Mouse (Mus musculus): ENCODE measurements around the gene Vmn2r8. TPM values are rescaled to one million over a fixed set of nuclear protein-coding genes. Genes with fewer than 3 reads are reported as not detected.
"Not testable (repeated sequence)": the region's sequence is repeated elsewhere in the genome, so short reads cannot be mapped to it uniquely, and the experiment has no call there.

The Vmn2r8 gene
- polyA plus RNA-seq, 1 experiment from 2014 or later: not detected

DNA sequence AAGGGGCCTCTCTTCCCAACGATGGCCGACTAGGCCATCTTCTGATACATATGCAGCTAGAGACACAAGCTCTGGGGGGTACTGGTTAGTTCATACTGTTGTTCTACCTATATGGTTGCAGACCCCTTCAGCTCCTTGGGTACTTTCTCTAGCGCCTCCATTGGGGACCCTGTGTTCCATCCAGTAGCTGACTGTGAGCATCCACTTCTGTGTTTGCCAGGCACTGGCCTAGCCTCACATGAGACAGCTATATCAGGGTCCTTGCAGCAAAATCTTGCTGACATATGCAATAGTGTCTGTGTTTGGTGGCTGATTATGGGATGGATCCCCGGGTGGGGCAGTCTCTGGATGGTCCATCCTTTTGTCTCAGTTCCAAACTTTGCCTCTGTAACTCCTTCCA lies 57.4 kb downstream of the Vmn2r8 start:
- H3K4me2 ChIP-seq: peak overlapping the region; percentile 58; the same call in 1 of the 2 replicates
- 67% methylated on average over 4 of the region's 4 CpGs for WGBS (ENCODE audit: insufficient replicate concordance)
- peak; percentile 39; the same call in 1 of the 2 replicates for ATAC-seq (ENCODE audit: insufficient read depth)
- peak overlapping the region; percentile 76 for H3K27ac ChIP-seq (replicated peaks)
- not testable (repeated sequence) for H3K27me3 ChIP-seq; H3K9me3 ChIP-seq (replicated peaks); H3K36me3 ChIP-seq (replicated peaks); H3K9ac ChIP-seq; H3K4me3 ChIP-seq (replicated peaks)
- peaks cover 29% of the 10 kb centered on the region for H3K4me1 ChIP-seq (replicated peaks)

DNA sequence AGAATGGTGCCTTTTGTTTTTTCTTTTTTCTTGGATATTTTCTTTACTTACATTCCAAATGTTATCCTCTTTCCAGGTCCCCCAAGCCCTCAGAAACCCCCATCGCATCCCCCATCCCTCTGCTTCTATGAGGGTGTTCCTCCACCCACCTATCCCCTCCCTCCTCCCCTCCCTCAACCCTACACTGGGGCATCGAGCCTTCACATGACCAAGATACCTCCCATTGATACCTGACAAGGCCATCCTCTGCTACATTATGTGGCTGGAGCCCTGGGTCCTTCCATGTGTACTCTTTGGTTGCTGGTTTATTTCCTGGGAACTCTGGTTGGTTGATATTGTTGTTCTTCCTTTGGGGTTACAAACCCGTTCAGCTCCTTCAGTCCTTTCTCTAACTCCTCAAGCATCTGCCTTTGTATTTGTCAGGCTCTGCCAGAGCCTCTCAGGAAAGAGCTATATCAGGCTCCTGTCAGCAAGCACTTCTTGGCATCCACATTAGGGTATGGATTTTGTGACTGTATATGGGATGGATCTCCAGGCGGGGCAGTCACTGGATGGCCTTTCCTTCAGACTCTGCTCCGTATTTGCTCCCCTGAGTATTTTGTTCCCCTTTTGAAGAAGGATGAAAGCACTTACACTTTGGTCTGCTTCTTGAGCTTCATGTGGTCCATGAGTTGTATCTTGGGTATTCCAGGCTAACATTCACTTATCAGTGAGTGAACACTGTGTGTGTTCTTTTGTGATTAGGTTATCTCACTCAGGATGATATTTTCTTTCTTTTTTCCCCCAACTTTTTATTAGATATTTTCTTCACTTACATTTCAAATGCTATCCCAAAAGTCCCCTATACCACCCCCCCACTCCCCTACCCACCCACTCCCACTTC lies 58.1 kb downstream of the Vmn2r8 start:
- H3K4me3 ChIP-seq (replicated peaks): peak overlapping the region; percentile 27
- H3K9me3 ChIP-seq (replicated peaks): no peaks in the 10 kb centered on the region
- H3K27me3 ChIP-seq: no peaks in the 10 kb centered on the region
- WGBS (ENCODE audit: insufficient replicate concordance): 49% methylated on average over 5 of the region's 5 CpGs
- H3K4me2 ChIP-seq: peak overlapping the region; percentile 58
- peak; percentile 96 for ATAC-seq (ENCODE audit: insufficient read depth)
- peaks cover 29% of the 10 kb centered on the region for H3K4me1 ChIP-seq (replicated peaks)
- no peak overlapping the region for H3K9ac ChIP-seq
- H3K36me3 ChIP-seq (replicated peaks): no peaks in the 10 kb centered on the region
- H3K27ac ChIP-seq (replicated peaks): peak overlapping the region; percentile 76

DNA sequence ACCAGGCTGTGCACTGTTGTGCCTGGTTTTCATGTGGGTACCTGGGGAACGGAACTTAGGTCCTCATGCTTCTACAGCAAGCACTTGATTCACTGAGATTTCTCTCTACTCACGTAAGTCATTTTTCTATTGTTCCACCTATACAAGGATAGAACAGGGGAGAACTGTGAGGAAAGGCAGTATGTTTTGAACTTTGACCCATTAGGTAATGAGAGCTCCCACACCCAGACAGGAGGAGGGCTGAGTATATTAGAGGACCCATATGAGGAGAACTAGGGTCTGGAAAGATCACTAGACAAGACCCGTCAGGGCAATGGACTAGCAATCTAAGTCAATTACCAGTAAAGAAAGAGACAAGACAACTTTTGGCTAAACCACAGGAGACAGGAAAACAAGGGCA lies 64.0 kb downstream of the Vmn2r8 start:
- ATAC-seq (ENCODE audit: insufficient read depth): no peak
- 56% methylated on average over 3 of the region's 3 CpGs for WGBS (ENCODE audit: insufficient replicate concordance)
- H3K27ac ChIP-seq (replicated peaks): no peak overlapping the region
- H3K9ac ChIP-seq: no peak overlapping the region
- H3K4me2 ChIP-seq: no peak overlapping the region
- H3K4me1 ChIP-seq (replicated peaks): peaks cover 8% of the 10 kb centered on the region
- H3K36me3 ChIP-seq (replicated peaks): no peaks in the 10 kb centered on the region
- H3K27me3 ChIP-seq: 0 out of 2 replicates have a peak, but pooled peaks cover 3% of the 10 kb centered on the region
- H3K4me3 ChIP-seq (replicated peaks): no peak overlapping the region
- H3K9me3 ChIP-seq (replicated peaks): no peaks in the 10 kb centered on the region

DNA sequence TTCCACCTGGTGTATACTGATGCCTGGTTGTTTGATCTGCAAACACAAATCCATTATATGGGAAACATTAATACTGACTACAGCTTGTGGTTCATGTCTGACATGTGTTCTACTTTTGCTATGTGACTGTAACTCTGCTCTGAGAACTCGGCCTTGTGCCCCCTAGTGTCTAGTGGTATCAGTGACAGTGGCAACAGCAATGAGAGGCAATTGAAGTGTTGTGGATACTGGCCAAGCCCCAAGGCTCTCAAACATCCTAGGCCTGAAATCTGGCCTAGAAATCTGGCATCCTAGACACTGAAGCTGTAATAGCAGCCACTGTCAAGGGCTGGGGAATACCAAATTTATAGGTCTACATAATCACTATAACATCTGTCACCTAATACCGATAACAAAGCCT lies 64.8 kb downstream of the Vmn2r8 start:
- ATAC-seq (ENCODE audit: insufficient read depth): no peak
- Histone ChIP-seq H3K4me2 (no peak overlapping the region), H3K27ac (replicated peaks) (no peak overlapping the region), H3K4me1 (replicated peaks) (0 out of 2 replicates have a peak, but pooled peaks cover 3% of the 10 kb centered on the region), H3K4me3 (replicated peaks) (no peak overlapping the region), H3K27me3 (0 out of 2 replicates have a peak, but pooled peaks cover 3% of the 10 kb centered on the region), H3K9ac (no peak overlapping the region), H3K9me3 (replicated peaks) (no peaks in the 10 kb centered on the region), H3K36me3 (replicated peaks) (no peaks in the 10 kb centered on the region)
- 47% methylated on average over 2 of the region's 2 CpGs for WGBS (ENCODE audit: insufficient replicate concordance)

DNA sequence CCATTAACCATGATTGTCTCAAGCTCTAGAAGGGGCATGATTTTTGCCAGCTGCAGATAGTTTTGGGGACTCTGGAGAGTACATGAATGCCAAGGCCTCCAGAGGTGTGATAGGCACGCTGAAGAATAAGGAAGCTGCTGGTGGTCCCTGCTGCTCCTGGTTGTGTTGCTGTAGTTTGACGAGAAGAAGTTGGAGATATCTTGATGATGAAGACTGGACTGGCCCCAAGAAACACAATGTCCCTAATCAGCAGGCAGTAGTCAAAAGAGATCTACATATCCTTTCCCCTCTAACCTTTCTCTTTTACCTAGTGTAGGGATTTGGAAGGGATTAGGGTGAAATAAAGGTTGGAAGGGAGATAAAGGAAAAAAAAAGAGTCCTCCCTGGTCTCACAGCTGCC lies 66.1 kb downstream of the Vmn2r8 start:
- no peak overlapping the region for H3K4me2 ChIP-seq
- ATAC-seq (ENCODE audit: insufficient read depth): no peak
- no peak overlapping the region for H3K27ac ChIP-seq (replicated peaks)
- H3K9ac ChIP-seq: no peak overlapping the region
- no peak overlapping the region for H3K4me3 ChIP-seq (replicated peaks)
- H3K9me3 ChIP-seq (replicated peaks): no peaks in the 10 kb centered on the region
- WGBS (ENCODE audit: insufficient replicate concordance): 46% methylated on average over 2 of the region's 2 CpGs
- H3K27me3 ChIP-seq: 0 out of 2 replicates have a peak, but pooled peaks cover 3% of the 10 kb centered on the region
- no peaks in the 10 kb centered on the region for H3K4me1 ChIP-seq (replicated peaks)
- H3K36me3 ChIP-seq (replicated peaks): no peaks in the 10 kb centered on the region

DNA sequence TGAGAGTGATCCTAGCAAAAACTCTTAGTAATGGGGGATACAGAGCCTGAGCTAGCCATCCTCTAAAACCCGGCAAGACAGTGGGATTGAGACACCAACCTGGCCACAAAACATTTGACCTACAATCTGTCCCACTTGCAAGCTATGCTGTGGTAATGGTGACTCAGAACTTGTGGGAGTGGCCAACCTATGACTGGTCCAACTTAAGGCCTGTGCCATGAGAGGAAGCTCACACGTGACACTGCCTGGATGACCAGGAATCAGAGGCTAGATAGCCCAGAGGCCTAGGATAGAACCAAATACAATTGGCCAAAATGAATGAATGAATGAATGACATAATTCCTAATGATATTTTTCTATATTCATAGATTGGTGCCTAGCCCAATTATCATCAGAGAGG lies 66.8 kb downstream of the Vmn2r8 start:
- Histone ChIP-seq H3K27me3 (0 out of 2 replicates have a peak, but pooled peaks cover 3% of the 10 kb centered on the region), H3K4me2 (no peak overlapping the region), H3K9ac (no peak overlapping the region), H3K27ac (replicated peaks) (no peak overlapping the region), H3K9me3 (replicated peaks) (no peaks in the 10 kb centered on the region), H3K4me1 (replicated peaks) (no peaks in the 10 kb centered on the region), H3K4me3 (replicated peaks) (no peak overlapping the region), H3K36me3 (replicated peaks) (no peaks in the 10 kb centered on the region)
- ATAC-seq (ENCODE audit: insufficient read depth): no peak
- 53% methylated on average over 2 of the region's 2 CpGs for WGBS (ENCODE audit: insufficient replicate concordance)

Other genes with a start within 250 kb of the Vmn2r8 start
- 26.6 and 26.8 TPM in 2 replicates for gene Gak, start 179.1 kb downstream of the Vmn2r8 start, polyA plus RNA-seq (2015; fragmentation: Nextera tagmentation; extraction: Ambion mirVana)
- 10.5 and 11.9 TPM in 2 replicates for gene Tmem175, start 179.1 kb downstream of the Vmn2r8 start, polyA plus RNA-seq (2015; fragmentation: Nextera tagmentation; extraction: Ambion mirVana)
- gene Idua, start 148.5 kb downstream of the Vmn2r8 start, polyA plus RNA-seq (2015; fragmentation: Nextera tagmentation; extraction: Ambion mirVana): 4.2 and 5.8 TPM in 2 replicates
- 2.7 and 3.1 TPM in 2 replicates for gene Dgkq, start 139.2 kb downstream of the Vmn2r8 start, polyA plus RNA-seq (2015; fragmentation: Nextera tagmentation; extraction: Ambion mirVana)
- 18.6 and 22.2 TPM in 2 replicates for gene Slc26a1, start 133.3 kb downstream of the Vmn2r8 start, polyA plus RNA-seq (2015; fragmentation: Nextera tagmentation; extraction: Ambion mirVana)
- 9.2 and 9.6 TPM in 2 replicates for gene Fgfrl1, start 116.5 kb downstream of the Vmn2r8 start, polyA plus RNA-seq (2015; fragmentation: Nextera tagmentation; extraction: Ambion mirVana)
- 3.4 and 3.5 TPM in 2 replicates for gene Rnf212, start 33.9 kb downstream of the Vmn2r8 start, polyA plus RNA-seq (2015; fragmentation: Nextera tagmentation; extraction: Ambion mirVana)
- not detected in 2 replicates for gene Tmed11, start 13.5 kb downstream of the Vmn2r8 start, polyA plus RNA-seq (2015; fragmentation: Nextera tagmentation; extraction: Ambion mirVana)
- not detected in 2 replicates for gene Vmn2r9, start 43.8 kb upstream of the Vmn2r8 start, polyA plus RNA-seq (2015; fragmentation: Nextera tagmentation; extraction: Ambion mirVana)
- gene Vmn2r10, start 197.7 kb upstream of the Vmn2r8 start, polyA plus RNA-seq (2015; fragmentation: Nextera tagmentation; extraction: Ambion mirVana): not detected in 2 replicates